Mouse (Mus musculus) neural tube, embryonic 12.5 days (tissue): ENCODE data around the gene Acaca. TPM values are rescaled to one million over a fixed set of nuclear protein-coding genes. Genes with fewer than 3 reads are reported as not detected.

Source experiments
- ATAC-seq: fragments of 200-750 bp; cut with Nextera tagmentation; 2 replicates; pipeline ENCODE4 v1.8.0; 2017; ENCODE audit warnings: low read depth, mild to moderate bottlenecking, moderate TSS enrichment, moderate library complexity; ENCODE audit not compliant: low FRiP score
- H3K27ac ChIP-seq: fragments of 300-500 bp; sonication (generic); 2 replicates; pipeline ENCODE4 v1.5.1; 2016
- H3K27me3 ChIP-seq: fragments of 300-500 bp; sonication (generic); replicated peaks from 2 replicates; pipeline ENCODE4 v1.6.1; 2016; ENCODE audit warnings: mild to moderate bottlenecking
- H3K36me3 ChIP-seq: fragments of 300-500 bp; sonication (generic); 2 replicates; pipeline ENCODE4 v1.6.1; 2016; ENCODE audit warnings: mild to moderate bottlenecking
- H3K4me1 ChIP-seq: fragments of 300-500 bp; sonication (generic); 2 replicates; pipeline ENCODE4 v1.6.1; 2016
- H3K4me2 ChIP-seq: fragments of 300-500 bp; sonication (generic); replicated peaks from 2 replicates; pipeline ENCODE4 v1.6.1; 2016; ENCODE audit warnings: mild to moderate bottlenecking
- H3K4me3 ChIP-seq: fragments of 300-500 bp; sonication (generic); 2 replicates; pipeline ENCODE4 v1.5.1; 2016
- H3K9ac ChIP-seq: fragments of 300-500 bp; sonication (generic); 2 replicates; pipeline ENCODE4 v1.6.1; 2016; ENCODE audit warnings: mild to moderate bottlenecking
- H3K9me3 ChIP-seq: fragments of 300-500 bp; sonication (generic); 2 replicates; pipeline ENCODE4 v1.6.1; 2016; ENCODE audit warnings: mild to moderate bottlenecking
- WGBS: fragments of 180-500 bp; shearing (Covaris S2); methylation state at CpG from one replicate; pipeline ENCODE4 v1.1.7; 2016; 5-methylcytosine and 5-hydroxymethylcytosine counted together
- polyA plus RNA-seq: library from polyadenylated mRNA; unstranded; fragments of >200 nt; fragmentation: Nextera tagmentation; extraction: Ambion mirVana; gene quantifications from 2 replicates; pipeline ENCODE4 v1.2.1, GENCODE M21; 2016

Acaca gene
- polyA plus RNA-seq, 1 experiment from 2014 or later, result 29.0 TPM

DNA sequence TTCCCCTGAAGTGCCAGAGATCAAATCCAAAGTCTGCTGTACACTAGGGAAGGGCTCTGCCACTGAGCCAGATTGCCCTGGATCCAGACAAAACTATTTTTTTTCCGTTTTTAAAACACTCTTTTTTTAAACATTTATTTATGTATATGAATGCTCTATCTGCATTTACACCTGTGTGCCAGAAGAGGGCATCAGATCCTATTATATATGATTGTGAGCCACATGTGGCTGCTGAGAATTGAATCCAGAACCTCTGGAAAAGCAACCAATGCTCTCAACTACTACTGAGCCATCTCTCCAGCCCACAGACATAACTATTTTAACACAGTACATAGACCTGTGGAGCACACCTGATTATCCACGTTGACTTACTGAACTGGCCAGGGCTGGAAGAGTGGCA lies 13.3 kb upstream of the Acaca start:
- Histone ChIP-seq H3K4me1 (no peaks in the 10 kb centered on the region), H3K4me2 (no peak overlapping the region), H3K9ac (no peak overlapping the region), H3K9me3 (no peaks in the 10 kb centered on the region), H3K27ac (no peak overlapping the region), H3K36me3 (peaks cover 56% of the 10 kb centered on the region), H3K27me3 (no peaks in the 10 kb centered on the region), H3K4me3 (no peak overlapping the region)
- ATAC-seq, result no peak
- WGBS, result 73% methylated on average over 2 of the region's 2 CpGs

DNA sequence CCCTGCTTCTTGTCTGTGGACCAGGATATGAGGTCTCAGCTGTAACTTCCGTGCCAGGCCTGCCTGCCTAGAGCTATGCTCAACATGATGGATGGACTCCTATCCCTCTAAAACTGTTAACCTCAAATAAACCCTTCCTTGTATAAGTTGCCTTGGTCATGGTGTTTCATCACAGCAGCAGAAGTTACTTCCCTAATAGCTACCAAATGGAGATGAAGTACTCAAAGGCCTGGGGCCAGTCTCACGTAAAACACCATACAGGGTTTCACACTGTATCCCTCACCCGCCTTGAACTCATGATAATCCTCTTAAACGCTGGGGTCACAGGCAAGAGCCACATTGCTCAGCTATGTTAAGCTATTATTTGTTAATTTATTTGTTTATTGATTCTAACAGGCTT lies 12.0 kb upstream of the Acaca start:
- 90% methylated on average over 4 of the region's 4 CpGs for WGBS
- H3K4me1 ChIP-seq, result no peaks in the 10 kb centered on the region
- peaks cover 63% of the 10 kb centered on the region for H3K36me3 ChIP-seq
- H3K4me3 ChIP-seq, result no peak overlapping the region
- no peak overlapping the region for H3K27ac ChIP-seq
- no peaks in the 10 kb centered on the region for H3K9me3 ChIP-seq
- H3K9ac ChIP-seq, result no peak overlapping the region
- no peak for ATAC-seq
- no peak overlapping the region for H3K4me2 ChIP-seq
- H3K27me3 ChIP-seq, result no peaks in the 10 kb centered on the region

DNA sequence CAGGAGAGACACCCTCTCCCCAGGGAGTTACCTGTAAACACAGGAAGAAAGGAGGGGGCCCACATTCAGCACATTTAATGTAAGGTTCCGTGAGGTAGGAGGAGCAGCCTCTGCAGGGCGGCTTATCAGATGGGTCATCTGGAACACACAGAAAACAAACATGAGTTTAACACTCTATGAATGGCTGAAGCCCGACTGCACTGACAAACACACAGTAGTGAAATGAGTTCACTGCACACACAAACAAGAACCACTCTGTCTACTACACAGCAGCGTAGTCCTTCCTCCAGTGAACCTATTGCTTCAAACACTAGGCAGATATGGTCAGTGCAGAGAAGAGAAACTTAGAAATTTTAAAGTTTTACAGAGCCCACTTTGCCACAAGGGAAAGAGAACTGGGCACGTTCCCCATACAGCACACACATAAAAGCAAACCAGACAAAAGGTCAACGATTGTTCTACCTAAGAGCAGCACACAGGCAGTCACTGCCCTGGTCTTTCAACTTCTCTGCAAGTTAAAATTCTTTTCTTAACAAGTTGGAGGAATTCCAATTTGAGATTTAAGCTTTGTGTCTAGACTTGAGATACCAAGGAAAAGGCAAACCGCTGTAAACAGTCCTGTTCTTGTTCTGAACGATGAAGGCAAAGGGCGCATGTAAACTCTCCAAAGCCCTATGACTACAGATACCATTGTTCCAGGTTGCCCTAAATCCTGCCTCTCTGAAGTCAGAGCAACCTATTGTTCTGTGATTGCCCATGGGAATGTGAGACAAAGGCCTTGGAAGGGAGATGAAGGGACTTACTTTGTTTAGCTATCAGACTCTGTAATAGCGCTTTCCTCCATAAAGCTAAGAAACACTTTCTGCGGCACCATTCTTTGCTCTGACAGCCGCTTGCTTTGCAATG lies 8.2 kb upstream of the Acaca start:
- Histone ChIP-seq H3K4me1 (no peaks in the 10 kb centered on the region), H3K27me3 (no peaks in the 10 kb centered on the region), H3K27ac (no peak overlapping the region), H3K9ac (no peak overlapping the region), H3K4me3 (no peak overlapping the region), H3K4me2 (no peak overlapping the region), H3K36me3 (peaks cover 65% of the 10 kb centered on the region), H3K9me3 (no peaks in the 10 kb centered on the region)
- no peak for ATAC-seq
- WGBS, result 51% methylated on average over 12 of the region's 12 CpGs

DNA sequence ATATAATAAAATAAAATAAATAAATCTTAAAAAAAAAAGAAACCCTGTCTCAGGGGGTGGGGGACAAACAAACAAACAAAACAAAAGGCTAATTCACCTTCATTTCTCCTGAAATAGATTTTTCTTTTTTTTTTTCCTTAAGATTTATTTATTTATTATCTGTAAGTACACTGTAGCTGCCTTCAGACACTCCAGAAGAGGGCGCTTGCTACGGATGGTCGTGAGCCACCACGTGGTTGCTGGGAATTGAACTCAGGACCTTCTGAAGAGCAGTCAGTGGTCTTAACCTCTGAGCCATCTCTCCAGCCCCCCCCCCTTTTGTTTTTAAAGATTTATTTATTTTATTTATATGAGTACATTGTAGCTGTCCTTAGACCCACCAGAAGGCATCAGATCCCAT lies 1.5 kb upstream of the Acaca start:
- no peak overlapping the region for H3K27ac ChIP-seq
- no peak for ATAC-seq

DNA sequence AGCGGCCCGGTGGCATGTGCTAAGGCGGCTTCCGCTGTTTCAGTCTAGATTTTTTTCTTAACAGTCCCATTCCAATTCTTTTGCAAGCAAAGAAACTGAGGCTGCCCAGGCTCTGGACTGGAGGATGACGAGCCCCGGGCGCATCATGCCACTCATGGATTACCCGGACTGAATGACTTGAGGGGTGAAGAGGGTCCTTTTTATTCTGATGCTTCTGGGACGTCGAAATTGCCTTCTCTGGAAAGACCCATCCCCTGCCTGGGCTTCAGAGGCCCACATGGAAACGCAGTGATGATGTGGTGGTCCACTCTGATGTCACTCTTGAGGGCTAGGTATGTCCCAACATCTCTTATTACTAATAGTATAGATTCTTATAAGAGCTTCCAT lies 320 bp downstream of the Acaca start:
- ATAC-seq, result peak; percentile 55
- H3K27ac ChIP-seq, result no peak overlapping the region

More for the DNA sequence above, 1.5 kb upstream of the Acaca start:
- 0 out of 2 replicates have a peak overlapping the region, but pooled peaks have one; percentile 77 for H3K4me2 ChIP-seq
- no peak overlapping the region for H3K4me3 ChIP-seq
- H3K9me3 ChIP-seq, result no peaks in the 10 kb centered on the region
- H3K27me3 ChIP-seq, result no peaks in the 10 kb centered on the region
- WGBS, result 90% methylated on average over 4 of the region's 4 CpGs
- no peak overlapping the region for H3K9ac ChIP-seq
- H3K4me1 ChIP-seq, result no peaks in the 10 kb centered on the region; the same call in 1 of the 2 replicates
- H3K36me3 ChIP-seq, result peaks cover 20% of the 10 kb centered on the region

DNA sequence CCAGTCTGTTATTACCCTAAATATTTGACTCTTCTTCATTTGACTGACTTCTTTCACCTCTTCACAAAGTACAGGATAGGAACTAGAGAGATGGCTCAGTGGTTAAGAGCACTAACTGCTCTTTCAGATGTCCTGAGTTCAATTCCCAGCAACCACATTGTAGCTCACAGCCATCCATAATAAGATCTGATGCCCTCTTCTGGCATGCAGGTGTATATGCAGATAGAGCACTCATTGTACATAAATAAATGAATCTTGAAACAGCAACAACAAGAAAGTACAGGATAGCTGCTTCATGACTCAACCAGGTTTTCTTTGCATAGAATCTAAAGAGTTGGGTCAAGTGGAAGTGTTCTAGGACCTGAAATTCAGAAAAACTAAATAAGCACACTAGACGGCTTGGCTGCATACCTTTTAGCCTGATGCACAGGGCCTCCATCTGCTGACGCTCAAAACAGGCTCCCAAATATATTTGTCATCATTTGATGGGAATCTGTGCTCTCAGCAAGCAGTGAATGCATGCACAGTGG lies 4.9 kb downstream of the Acaca start:
- Histone ChIP-seq H3K4me2 (no peak overlapping the region), H3K9ac (no peak overlapping the region), H3K27me3 (no peaks in the 10 kb centered on the region), H3K27ac (no peak overlapping the region), H3K4me3 (no peak overlapping the region), H3K9me3 (no peaks in the 10 kb centered on the region), H3K4me1 (no peaks in the 10 kb centered on the region), H3K36me3 (no peaks in the 10 kb centered on the region; the same call in 1 of the 2 replicates)
- no peak for ATAC-seq
- 91% methylated on average over 2 of the region's 2 CpGs for WGBS

More for the DNA sequence above, 320 bp downstream of the Acaca start:
- WGBS, result 3% methylated on average over 11 of the region's 11 CpGs
- no peaks in the 10 kb centered on the region; the same call in 1 of the 2 replicates for H3K4me1 ChIP-seq
- peak overlapping the region; percentile 82 for H3K9ac ChIP-seq
- no peaks in the 10 kb centered on the region for H3K9me3 ChIP-seq
- peak overlapping the region; percentile 77 for H3K4me2 ChIP-seq
- H3K36me3 ChIP-seq, result peaks cover 16% of the 10 kb centered on the region
- no peaks in the 10 kb centered on the region for H3K27me3 ChIP-seq
- peak overlapping the region; percentile 77 for H3K4me3 ChIP-seq

DNA sequence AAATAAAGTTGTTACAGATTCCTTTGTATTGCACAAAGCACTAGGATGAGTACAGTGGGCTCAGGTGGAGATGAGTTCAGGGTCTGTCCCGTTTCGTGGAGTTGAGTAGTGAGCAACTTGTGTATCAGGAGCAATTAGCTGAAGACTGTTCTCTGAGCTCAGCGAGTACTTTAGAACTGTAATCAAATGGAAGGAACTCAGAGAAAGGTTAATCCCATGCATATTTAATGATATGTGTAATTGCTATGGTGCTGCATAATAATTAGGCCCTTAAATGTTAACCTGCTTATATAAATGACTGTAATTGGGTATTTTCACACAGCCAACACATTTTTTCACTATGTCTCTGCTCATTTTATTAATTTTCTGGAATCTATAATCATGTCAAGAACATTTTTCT lies 7.0 kb downstream of the Acaca start:
- H3K27ac ChIP-seq, result no peak overlapping the region
- no peak overlapping the region for H3K4me2 ChIP-seq
- no peaks in the 10 kb centered on the region for H3K9me3 ChIP-seq
- WGBS, result 76% methylated on average over 3 of the region's 3 CpGs
- no peaks in the 10 kb centered on the region for H3K27me3 ChIP-seq
- H3K36me3 ChIP-seq, result no peaks in the 10 kb centered on the region; the same call in 1 of the 2 replicates
- no peak for ATAC-seq
- H3K9ac ChIP-seq, result no peak overlapping the region
- H3K4me3 ChIP-seq, result no peak overlapping the region
- no peaks in the 10 kb centered on the region for H3K4me1 ChIP-seq

DNA sequence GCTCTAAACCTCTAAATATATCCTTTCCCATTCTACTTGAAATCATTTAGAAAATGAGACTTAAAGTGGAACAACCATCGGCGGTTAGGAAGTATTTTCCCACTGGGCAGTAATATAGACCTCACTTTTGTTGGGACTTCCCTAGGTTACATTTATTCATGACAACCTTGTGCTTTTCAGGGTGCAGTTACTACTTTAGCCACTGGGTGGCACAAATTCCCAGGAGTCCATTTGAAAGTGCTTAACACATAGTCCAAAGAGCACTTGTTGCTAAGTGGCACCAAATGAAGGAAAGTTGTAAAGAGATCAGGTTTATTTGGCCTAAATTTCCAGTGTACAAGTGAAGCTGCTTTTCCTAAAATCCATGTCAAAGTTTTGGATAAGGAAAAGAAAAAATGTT lies 12.3 kb downstream of the Acaca start:
- H3K4me1 ChIP-seq, result no peaks in the 10 kb centered on the region
- no peak overlapping the region for H3K4me3 ChIP-seq
- no peaks in the 10 kb centered on the region for H3K36me3 ChIP-seq
- H3K9ac ChIP-seq, result no peak overlapping the region
- H3K4me2 ChIP-seq, result no peak overlapping the region
- WGBS, result 61% methylated on average over 2 of the region's 2 CpGs
- H3K9me3 ChIP-seq, result no peaks in the 10 kb centered on the region
- H3K27ac ChIP-seq, result no peak overlapping the region
- no peak for ATAC-seq
- H3K27me3 ChIP-seq, result no peaks in the 10 kb centered on the region

DNA sequence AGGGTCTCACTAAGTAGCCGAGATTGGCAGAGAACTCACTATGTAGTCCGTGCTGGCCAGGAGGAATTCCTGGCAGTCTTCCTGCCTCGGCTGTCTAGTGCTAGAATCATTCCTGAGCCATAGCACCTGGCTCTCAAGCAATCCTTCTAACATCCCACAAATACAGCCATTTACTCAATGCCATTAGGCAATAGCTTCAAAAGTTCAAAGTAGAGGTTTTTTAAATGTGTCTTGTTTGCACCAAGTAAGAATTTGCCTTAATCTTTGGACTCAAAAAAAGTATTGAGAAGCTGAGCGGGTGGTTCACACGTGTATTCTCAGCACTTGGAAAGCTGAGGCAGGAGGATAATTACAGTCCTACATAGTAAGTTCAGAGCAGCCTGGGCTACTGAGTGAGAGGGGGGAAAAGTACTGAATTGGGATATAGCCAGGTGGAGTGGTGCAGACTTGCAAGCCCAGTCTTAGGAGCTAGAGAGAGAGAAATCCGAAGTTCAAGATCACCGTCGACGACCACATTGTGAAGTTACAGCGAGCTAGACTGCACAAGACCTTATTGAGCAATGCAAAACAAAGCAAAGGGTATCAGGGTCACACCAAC lies 15.8 kb downstream of the Acaca start:
- Histone ChIP-seq H3K27ac (no peak overlapping the region), H3K4me1 (no peaks in the 10 kb centered on the region), H3K9ac (no peak overlapping the region), H3K36me3 (no peaks in the 10 kb centered on the region), H3K4me2 (no peak overlapping the region), H3K4me3 (no peak overlapping the region), H3K9me3 (no peaks in the 10 kb centered on the region), H3K27me3 (no peaks in the 10 kb centered on the region)
- ATAC-seq, result no peak
- 82% methylated on average over 10 of the region's 10 CpGs for WGBS

DNA sequence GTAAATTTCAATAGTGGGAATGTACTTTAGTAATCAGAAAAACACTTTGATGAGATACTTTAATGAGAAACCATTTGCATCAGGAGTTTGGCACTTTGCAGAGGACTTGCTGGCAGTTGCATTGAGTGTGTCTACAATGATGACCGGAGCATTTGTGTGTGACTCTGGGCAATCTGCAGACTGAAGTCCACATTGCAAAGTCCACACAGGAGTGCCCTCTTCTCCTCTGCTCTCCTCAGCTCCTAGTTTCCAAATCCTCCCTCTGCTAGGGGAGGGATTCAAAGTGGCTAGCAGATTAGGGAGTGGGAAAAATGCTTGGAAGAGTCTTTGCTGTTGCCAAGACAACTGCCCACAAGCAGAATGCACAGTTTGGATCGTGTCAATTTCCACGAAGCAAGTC lies 16.6 kb downstream of the Acaca start:
- 61% methylated on average over 3 of the region's 3 CpGs for WGBS
- H3K9me3 ChIP-seq, result no peaks in the 10 kb centered on the region

DNA sequence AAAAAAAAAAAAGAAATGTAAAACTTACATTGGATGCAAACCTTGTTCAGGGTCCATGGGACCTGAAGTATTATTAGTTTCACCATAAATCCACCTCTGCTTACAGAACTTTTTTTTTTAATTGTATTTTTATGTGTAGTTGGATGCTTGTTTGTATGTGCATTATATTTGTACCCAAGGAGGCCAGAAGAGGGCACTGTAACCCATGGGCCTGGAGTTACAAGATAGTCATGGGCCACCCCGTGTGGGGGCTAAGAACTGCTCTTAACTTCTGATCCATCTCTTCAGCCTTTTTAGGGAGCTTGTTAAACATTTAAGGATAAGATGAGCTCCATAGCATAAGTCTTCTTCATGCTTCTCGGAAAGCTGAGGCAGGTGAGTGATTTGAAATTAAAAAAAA lies 21.4 kb downstream of the Acaca start:
- H3K9me3 ChIP-seq, result no peaks in the 10 kb centered on the region
- no peaks in the 10 kb centered on the region for H3K27me3 ChIP-seq
- 64% methylated on average over 2 of the region's 2 CpGs for WGBS
- no peaks in the 10 kb centered on the region for H3K4me1 ChIP-seq
- H3K27ac ChIP-seq, result no peak overlapping the region
- no peak overlapping the region for H3K4me3 ChIP-seq
- no peaks in the 10 kb centered on the region for H3K36me3 ChIP-seq
- no peak overlapping the region for H3K4me2 ChIP-seq
- H3K9ac ChIP-seq, result no peak overlapping the region
- ATAC-seq, result no peak

More for the DNA sequence above, 16.6 kb downstream of the Acaca start:
- Histone ChIP-seq H3K27me3 (no peaks in the 10 kb centered on the region), H3K9ac (no peak overlapping the region), H3K4me1 (no peaks in the 10 kb centered on the region), H3K27ac (no peak overlapping the region), H3K36me3 (no peaks in the 10 kb centered on the region), H3K4me3 (no peak overlapping the region), H3K4me2 (no peak overlapping the region)
- ATAC-seq, result no peak

DNA sequence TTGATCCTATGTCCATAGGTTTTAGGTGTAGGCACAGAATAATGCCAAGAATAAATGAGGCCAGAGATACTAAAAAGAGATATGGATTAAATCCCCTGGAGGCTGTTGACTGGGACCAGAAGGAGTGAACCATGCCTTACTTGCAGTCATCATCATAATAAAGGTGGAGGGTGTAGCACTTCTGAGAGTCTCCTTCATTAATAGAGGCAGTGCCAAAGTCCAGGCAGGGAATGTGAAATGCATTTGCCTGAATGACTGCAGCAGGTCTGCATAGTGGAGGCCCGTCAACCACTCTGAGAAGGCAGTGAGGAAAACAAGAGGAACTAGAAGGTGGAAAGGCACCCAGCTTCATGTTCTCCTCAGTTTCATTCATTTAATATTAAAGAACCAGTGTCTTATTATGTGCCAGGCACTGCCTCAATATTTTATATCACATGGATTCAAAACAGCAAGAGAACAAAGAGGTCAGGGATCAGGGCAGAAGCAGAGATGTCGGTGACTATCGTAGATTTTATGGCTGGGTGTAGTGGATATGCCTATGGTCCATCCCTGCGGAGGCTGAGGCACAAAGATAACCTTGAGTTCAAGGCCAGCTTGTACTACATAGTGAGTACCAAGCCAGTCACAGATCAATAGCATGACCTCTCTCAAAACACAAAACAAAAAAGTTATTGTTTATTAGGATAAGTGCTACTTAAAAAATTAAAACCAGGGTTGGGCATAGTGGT lies 27.2 kb downstream of the Acaca start:
- no peaks in the 10 kb centered on the region for H3K36me3 ChIP-seq
- 91% methylated on average over 4 of the region's 4 CpGs for WGBS
- H3K4me1 ChIP-seq, result no peaks in the 10 kb centered on the region
- H3K9ac ChIP-seq, result no peak overlapping the region
- ATAC-seq, result no peak
- no peak overlapping the region for H3K4me3 ChIP-seq
- no peaks in the 10 kb centered on the region for H3K27me3 ChIP-seq
- no peak overlapping the region for H3K4me2 ChIP-seq
- no peaks in the 10 kb centered on the region for H3K9me3 ChIP-seq
- H3K27ac ChIP-seq, result no peak overlapping the region
